Mouse (Mus musculus) brain, embryonic 14.5 days (tissue): ENCODE measurements around the gene Parg.
A peak's percentile ranks its signal among the peaks of the same experiment; 100 is the strongest.

ENCODE experiments used
- CTCF ChIP-seq: fragments of 200-500 bp; IDR thresholded peaks from 2 replicates; pipeline ENCODE4 v1.5.1; 2012; ENCODE audit warnings: inconsistent platforms, mild to moderate bottlenecking, moderate library complexity, borderline replicate concordance; ENCODE audit not compliant: insufficient read depth, insufficient read length; ENCODE audit errors: extremely low read depth
- POLR2A ChIP-seq: fragments of 200-500 bp; IDR thresholded peaks from 2 replicates; pipeline ENCODE4 v1.6.1; 2012; ENCODE audit warnings: mild to moderate bottlenecking, inconsistent platforms, borderline replicate concordance; ENCODE audit not compliant: poor library complexity, insufficient read depth, insufficient read length, severe bottlenecking; ENCODE audit errors: extremely low read depth

DNA sequence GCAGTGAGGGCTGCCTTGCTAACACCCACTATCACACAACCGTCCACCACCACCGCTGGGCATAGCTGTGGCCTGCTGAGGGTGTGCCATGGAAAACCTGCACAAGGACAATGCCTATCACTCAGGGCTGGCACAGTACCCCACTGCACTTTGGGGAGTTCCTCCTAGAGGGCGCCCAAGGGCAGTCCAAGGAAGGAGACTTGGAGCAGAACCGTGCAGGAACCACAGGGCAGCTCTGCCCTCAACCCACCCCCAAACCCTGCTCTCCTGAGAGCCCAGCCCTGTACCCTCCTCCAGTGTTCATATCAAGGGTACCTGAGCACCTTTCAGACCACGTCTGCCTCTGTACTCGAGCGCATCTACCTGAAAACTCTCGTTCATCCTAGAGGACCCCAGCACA lies 108.1 kb downstream of the Parg start:
- peak; percentile 69 for TF ChIP-seq CTCF
- no peak for TF ChIP-seq POLR2A
